Mouse (Mus musculus) midbrain, embryonic 14.5 days (tissue): ENCODE data around the gene Gm45233. TPM values are rescaled to one million over a fixed set of nuclear protein-coding genes. Genes with fewer than 3 reads are reported as not detected.
"Not testable (repeated sequence)": the region's sequence is repeated elsewhere in the genome, so short reads cannot be mapped to it uniquely, and the experiment has no call there.

Experiments
- ATAC-seq: fragments of 200-750 bp; cut with Nextera tagmentation; 2 replicates; pipeline ENCODE4 v1.8.0; 2017; ENCODE audit warnings: moderate number of reproducible peaks, moderate library complexity; ENCODE audit not compliant: low FRiP score, low TSS enrichment
- DNase-seq: peaks from one replicate; pipeline ENCODE4 v3.0.0-alpha.2; 2015
- H3K27ac ChIP-seq: fragments of 300-500 bp; sonication (generic); replicated peaks from 2 replicates; pipeline ENCODE4 v1.5.1; 2014; ENCODE audit warnings: mild to moderate bottlenecking, low read depth, low read length, moderate library complexity
- H3K27me3 ChIP-seq: fragments of 300-500 bp; sonication (generic); 2 replicates; pipeline ENCODE4 v1.6.1; 2014; ENCODE audit warnings: low read length, control low read depth, mixed read lengths; ENCODE audit not compliant: control insufficient read depth, insufficient read depth
- H3K36me3 ChIP-seq: fragments of 300-500 bp; sonication (generic); 2 replicates; pipeline ENCODE4 v1.6.1; 2014; ENCODE audit warnings: low read length, control low read depth; ENCODE audit not compliant: control insufficient read depth, insufficient read depth
- H3K4me1 ChIP-seq: fragments of 300-500 bp; sonication (generic); 2 replicates; pipeline ENCODE4 v1.6.1; 2014; ENCODE audit warnings: mild to moderate bottlenecking, antibody characterized with exemption, low read length, control low read depth; ENCODE audit not compliant: control insufficient read depth, insufficient read depth
- H3K4me2 ChIP-seq: fragments of 300-500 bp; sonication (generic); 2 replicates; pipeline ENCODE4 v1.6.1; 2014; ENCODE audit warnings: mild to moderate bottlenecking, low read length, moderate library complexity
- H3K4me3 ChIP-seq: fragments of 300-500 bp; sonication (generic); replicated peaks from 2 replicates; pipeline ENCODE4 v1.5.1; 2014; ENCODE audit warnings: low read depth, low read length
- H3K9ac ChIP-seq: fragments of 300-500 bp; sonication (generic); replicated peaks from 2 replicates; pipeline ENCODE4 v1.6.1; 2014; ENCODE audit warnings: mild to moderate bottlenecking, low read length, moderate library complexity
- H3K9me3 ChIP-seq: fragments of 300-500 bp; sonication (generic); 2 replicates; pipeline ENCODE4 v1.6.1; 2016; ENCODE audit warnings: low read length, control low read depth, mixed read lengths; ENCODE audit not compliant: control insufficient read depth
- WGBS: fragments of 180-500 bp; shearing (Covaris S2); extraction: QIAGEN DNeasy Blood & Tissue Kit; methylation state at CpG from one replicate; pipeline ENCODE4 v1.1.7; 2014; 5-methylcytosine and 5-hydroxymethylcytosine counted together
- polyA plus RNA-seq: library from polyadenylated mRNA; unstranded; fragments of >200 nt; fragmentation: Nextera tagmentation; extraction: Ambion mirVana; gene quantifications from 2 replicates; pipeline ENCODE4 v1.2.1, GENCODE M21; 2014

Gm45233 gene
- not detected in 2 replicates for polyA plus RNA-seq

DNA sequence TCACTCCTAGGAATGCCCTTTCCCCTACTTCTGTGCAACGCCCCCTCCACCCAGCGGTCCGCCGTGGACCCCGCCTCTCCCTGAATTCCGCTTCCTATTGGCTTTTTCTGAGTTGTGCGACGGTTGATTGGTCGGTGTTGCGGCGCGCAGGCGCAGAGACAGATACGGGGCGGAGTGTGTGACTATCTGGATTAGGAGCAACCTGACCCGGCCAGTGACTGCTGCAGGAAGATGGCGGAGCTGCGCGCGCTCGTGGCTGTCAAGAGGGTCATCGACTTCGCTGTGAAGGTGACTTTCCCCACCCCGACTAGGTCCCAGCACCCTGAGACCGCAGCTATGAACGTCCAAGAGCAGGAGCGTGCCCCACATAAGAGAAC, at the start of gene Gm45233, which contains the start of gene Etfb:
Gene Gm45233, plus strand, starts transcription at position 212 of the 377 bp plus-strand sequence.
Gene Etfb, plus strand, starts transcription at position 167 of the 377 bp plus-strand sequence.
- DNase-seq: peak; percentile 96
- WGBS: 0% methylated on average over 27 of the region's 27 CpGs
- H3K27ac ChIP-seq: peak within 1 kb of the TSS; percentile 84
- no peaks in the 10 kb centered on the region for H3K36me3 ChIP-seq
- H3K9ac ChIP-seq: peak within 1 kb of the TSS; percentile 59
- peak within 1 kb of the TSS; percentile 55 for H3K4me3 ChIP-seq
- H3K4me1 ChIP-seq: peaks cover 18% of the 10 kb centered on the region
- H3K9me3 ChIP-seq: no peaks in the 10 kb centered on the region
- peak; percentile 95 for ATAC-seq
- no peaks in the 10 kb centered on the region for H3K27me3 ChIP-seq
- peak within 1 kb of the TSS; percentile 83 for H3K4me2 ChIP-seq

DNA sequence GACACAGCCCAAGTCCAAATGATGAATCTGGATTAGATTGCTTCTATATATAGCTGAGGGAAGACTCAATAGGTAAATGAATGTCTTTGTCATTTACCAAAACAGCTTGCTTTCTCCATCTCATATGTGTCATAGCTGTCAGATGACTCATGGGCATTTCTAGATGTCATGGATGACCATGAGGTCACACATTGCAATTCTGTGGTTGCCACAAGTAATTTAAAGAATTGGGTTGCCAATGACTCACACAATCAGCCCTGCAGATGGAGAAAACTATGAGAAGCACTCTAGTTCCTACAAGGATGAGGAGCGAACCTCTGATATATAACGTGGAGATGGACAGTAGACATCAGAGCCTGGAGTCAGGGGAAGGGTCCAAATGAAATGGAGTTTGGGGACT, 44.4 kb upstream of the Gm45233 start:
- Histone ChIP-seq H3K36me3 (no peaks in the 10 kb centered on the region), H3K4me1 (no peaks in the 10 kb centered on the region), H3K4me3 (no peak overlapping the region), H3K9me3 (no peaks in the 10 kb centered on the region), H3K27ac (no peak overlapping the region), H3K9ac (no peak overlapping the region), H3K4me2 (no peak overlapping the region), H3K27me3 (no peaks in the 10 kb centered on the region)
- DNase-seq (no peak), ATAC-seq (no peak)
- WGBS: 94% methylated on average over 2 of the region's 2 CpGs

- no peaks in the 10 kb centered on the region for H3K27me3 ChIP-seq
- WGBS: 57% methylated on average over 2 of the region's 2 CpGs
- H3K4me2 ChIP-seq: no peak overlapping the region
- DNase-seq (no peak), ATAC-seq (no peak)
- H3K27ac ChIP-seq: no peak overlapping the region
- H3K9ac ChIP-seq: no peak overlapping the region
- H3K9me3 ChIP-seq: no peaks in the 10 kb centered on the region
- no peaks in the 10 kb centered on the region for H3K36me3 ChIP-seq
- H3K4me3 ChIP-seq: no peak overlapping the region
- no peaks in the 10 kb centered on the region for H3K4me1 ChIP-seq
These were observed 41.2 kb upstream of the Gm45233 start for GRCm38 (mm10) chr7:43402718-43403117.

- H3K9ac ChIP-seq: no peak overlapping the region
- no peaks in the 10 kb centered on the region for H3K36me3 ChIP-seq
- no peak overlapping the region for H3K4me2 ChIP-seq
- no peak overlapping the region for H3K4me3 ChIP-seq
- WGBS: 89% methylated on average over 3 of the region's 3 CpGs
- no peak for ATAC-seq
- no peak for DNase-seq
- no peaks in the 10 kb centered on the region for H3K27me3 ChIP-seq
- no peaks in the 10 kb centered on the region for H3K9me3 ChIP-seq
- no peak overlapping the region for H3K27ac ChIP-seq
- H3K4me1 ChIP-seq: no peaks in the 10 kb centered on the region
These were observed 36.4 kb upstream of the Gm45233 start for GRCm38 (mm10) chr7:43407573-43407972.

- ATAC-seq: no peak
- WGBS: 84% methylated on average over 4 of the region's 4 CpGs
- Histone ChIP-seq H3K27ac (no peak within 1 kb of the TSS), H3K9ac (no peak within 1 kb of the TSS), H3K36me3 (no peaks in the 10 kb centered on the region), H3K27me3 (no peaks in the 10 kb centered on the region), H3K4me3 (no peak within 1 kb of the TSS), H3K4me1 (no peaks in the 10 kb centered on the region), H3K4me2 (no peak within 1 kb of the TSS), H3K9me3 (no peaks in the 10 kb centered on the region)
- DNase-seq: no peak
These were observed 35.8 kb upstream of the Gm45233 start, which contains the start of gene Siglecg for GRCm38 (mm10) chr7:43408131-43408553. Gene Siglecg (plus strand): TSS chr7:43408204.

DNA sequence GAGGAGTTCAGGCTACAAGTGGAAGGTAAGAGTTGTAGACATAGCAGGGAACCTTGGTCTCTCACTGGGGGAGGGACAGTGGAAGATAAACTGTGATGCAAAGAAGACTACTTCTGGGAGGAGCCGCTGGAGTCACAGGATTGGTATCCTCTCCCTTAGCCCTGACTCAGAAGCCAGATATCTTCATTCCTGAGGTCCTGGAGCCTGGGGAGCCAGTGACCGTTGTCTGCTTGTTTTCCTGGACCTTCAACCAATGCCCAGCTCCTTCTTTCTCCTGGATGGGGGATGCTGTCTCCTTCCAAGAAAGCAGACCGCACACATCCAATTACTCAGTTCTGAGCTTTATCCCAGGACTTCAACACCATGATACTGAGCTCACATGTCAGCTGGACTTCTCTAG, 34.8 kb upstream of the Gm45233 start:
- 83% methylated on average over 3 of the region's 3 CpGs for WGBS
- H3K4me3 ChIP-seq: no peak overlapping the region
- no peak for ATAC-seq

DNA sequence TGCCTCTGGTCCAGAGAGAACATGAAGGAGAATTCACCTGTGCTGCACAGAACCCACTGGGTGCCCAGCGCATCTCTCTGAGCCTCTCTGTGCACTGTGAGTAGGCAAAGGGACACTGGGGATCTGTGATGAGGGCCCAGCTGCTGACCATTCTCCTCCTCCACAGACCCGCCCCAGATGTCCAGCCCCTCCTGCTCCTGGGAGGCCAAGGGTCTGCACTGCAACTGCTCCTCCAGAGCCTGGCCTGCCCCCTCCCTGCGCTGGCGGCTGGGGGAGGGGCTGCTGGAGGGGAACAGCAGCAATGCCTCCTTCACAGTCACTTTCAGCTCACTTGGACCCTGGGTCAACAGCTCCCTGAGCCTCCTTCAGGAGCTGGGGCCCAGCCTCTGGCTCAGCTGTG, 32.2 kb upstream of the Gm45233 start:
- not testable (repeated sequence) for ATAC-seq, DNase-seq, H3K27me3 ChIP-seq, H3K9ac ChIP-seq, H3K4me2 ChIP-seq, H3K4me3 ChIP-seq, H3K27ac ChIP-seq, H3K4me1 ChIP-seq, H3K9me3 ChIP-seq, H3K36me3 ChIP-seq
- 31% methylated on average over 4 of the region's 4 CpGs for WGBS

More for the DNA sequence above, 34.8 kb upstream of the Gm45233 start:
- Histone ChIP-seq H3K9me3 (no peaks in the 10 kb centered on the region), H3K4me2 (no peak overlapping the region), H3K9ac (no peak overlapping the region), H3K4me1 (no peaks in the 10 kb centered on the region), H3K27ac (no peak overlapping the region), H3K36me3 (no peaks in the 10 kb centered on the region), H3K27me3 (no peaks in the 10 kb centered on the region)
- DNase-seq: no peak

GRCm38 (mm10) chr7:43417298-43417697, 26.6 kb upstream of the Gm45233 start:
- ATAC-seq (no peak), DNase-seq (no peak)
- no peaks in the 10 kb centered on the region for H3K36me3 ChIP-seq
- H3K9ac ChIP-seq: no peak overlapping the region
- no peak overlapping the region for H3K4me2 ChIP-seq
- no peaks in the 10 kb centered on the region for H3K27me3 ChIP-seq
- 91% methylated on average over 10 of the region's 10 CpGs for WGBS
- no peak overlapping the region for H3K27ac ChIP-seq
- H3K9me3 ChIP-seq: no peaks in the 10 kb centered on the region
- H3K4me1 ChIP-seq: no peaks in the 10 kb centered on the region
- H3K4me3 ChIP-seq: no peak overlapping the region

DNA sequence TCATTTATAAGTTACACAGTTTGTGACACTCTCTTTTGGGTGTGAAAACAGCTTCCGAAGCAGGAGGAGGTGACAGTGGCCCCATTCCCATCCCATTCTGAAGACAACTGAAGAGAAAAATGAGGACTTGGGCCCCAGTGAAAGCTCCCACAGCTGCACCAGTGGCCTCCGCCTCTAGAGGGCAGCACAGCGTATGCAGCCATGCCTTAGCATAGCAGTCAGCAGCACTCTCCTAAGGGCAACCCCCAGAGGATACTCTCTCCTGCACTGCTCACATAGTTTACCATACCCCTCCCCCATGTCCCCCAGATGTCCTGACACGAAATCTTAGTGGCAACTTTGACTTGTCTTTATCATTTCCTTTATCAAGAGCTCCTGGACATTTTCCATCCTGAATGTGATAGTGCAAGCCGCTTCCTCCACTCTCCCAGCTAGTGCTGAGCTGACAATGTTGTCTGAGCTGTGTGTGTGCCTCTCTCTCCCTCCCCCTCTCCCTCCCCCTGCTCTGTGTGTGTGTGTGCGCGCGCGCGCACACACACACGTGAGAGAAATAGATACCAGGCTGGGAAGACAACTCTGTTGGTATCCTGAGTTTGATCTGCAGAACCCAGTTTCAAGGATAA, 20.8 kb upstream of the Gm45233 start:
- Histone ChIP-seq H3K4me1 (0 out of 2 replicates have a peak, but pooled peaks cover 4% of the 10 kb centered on the region), H3K27me3 (no peaks in the 10 kb centered on the region), H3K4me3 (no peak overlapping the region), H3K9ac (no peak overlapping the region), H3K36me3 (no peaks in the 10 kb centered on the region), H3K4me2 (peak overlapping the region; percentile 33), H3K27ac (no peak overlapping the region), H3K9me3 (no peaks in the 10 kb centered on the region)
- 9% methylated on average over 11 of the region's 11 CpGs for WGBS
- DNase-seq: peak; percentile 88
- peak; percentile 73 for ATAC-seq
